Mouse (Mus musculus): ENCODE measurements around the gene Med28. TPM values are rescaled to one million over a fixed set of nuclear protein-coding genes. Genes with fewer than 3 reads are reported as not detected.

Med28 gene
- total and polyA plus RNA-seq, 3 experiments: 177 to 195 TPM; not detected in 1

DNA sequence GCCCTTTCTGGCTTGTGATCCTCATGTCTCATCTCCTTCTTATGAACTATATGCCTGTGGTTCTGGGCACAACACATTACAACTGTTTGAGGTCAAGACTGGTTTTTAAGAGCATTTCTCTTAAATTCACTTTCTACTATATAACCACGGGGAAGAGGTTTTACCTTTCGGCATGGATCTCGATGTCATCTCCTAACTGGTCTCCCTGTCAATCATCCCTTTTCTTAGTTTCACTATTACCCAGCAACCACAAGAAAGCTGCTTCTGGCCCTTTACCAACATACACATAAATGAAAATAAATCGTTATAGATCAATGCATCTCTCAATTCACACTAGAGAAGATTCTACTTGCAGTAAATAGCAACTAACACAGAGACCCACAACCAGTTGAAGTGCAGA is 15.1 kb downstream of the Med28 start:
- Histone ChIP-seq H3K27me3 (ENCODE audit: control insufficient read depth in 1 of 2, insufficient read depth in 2 of 2, low read length in 2 of 2) (peaks cover 0 to 2% of the 10 kb centered on the region in 2 experiments; a peak in 2 of 4 replicates), H3K4me1 (ENCODE audit: control insufficient read depth in 1 of 2, insufficient read depth in 2 of 2, low read length in 2 of 2) (no peaks in the 10 kb centered on the region), H3K4me3 (ENCODE audit: control insufficient read depth in 1 of 2, insufficient read depth in 1 of 2, low read depth in 2 of 2, low read length in 2 of 2) (no peak overlapping the region), H3K9me3 (replicated peaks; ENCODE audit: insufficient read depth, low read length) (no peaks in the 10 kb centered on the region), H3K79me2 (ENCODE audit: control insufficient read depth, insufficient read depth, low read length, poor library complexity) (no peaks in the 10 kb centered on the region), H3K27ac (ENCODE audit: control insufficient read depth, low read depth, low read length) (no peak overlapping the region), H3K36me3 (ENCODE audit: control insufficient read depth in 1 of 2, insufficient read depth in 2 of 2, low read length in 2 of 2) (no peaks in the 10 kb centered on the region), H3K9ac (ENCODE audit: control insufficient read depth, low read depth, low read length, poor library complexity, severe bottlenecking) (no peak overlapping the region)
- DNase-seq (ENCODE audit: low read depth, low spot score): no peak
- TF ChIP-seq MAFK (IDR thresholded peaks at IDR 0.05; ENCODE audit: borderline replicate concordance, low read depth, low read length): no peak
- no peak for TF ChIP-seq ELF1 (IDR thresholded peaks at IDR 0.05; ENCODE audit: low read depth, low read length)
- no peak for TF ChIP-seq NELFE (IDR thresholded peaks at IDR 0.05; ENCODE audit: low read depth, low read length)
- TF ChIP-seq RCOR1 (IDR thresholded peaks at IDR 0.05; ENCODE audit: low read depth, low read length): no peak
- TF ChIP-seq USF1 (IDR thresholded peaks at IDR 0.05; ENCODE audit: low read depth, low read length): no peak
- TF ChIP-seq POLR2AphosphoS2 (IDR thresholded peaks at IDR 0.05; ENCODE audit: low read length): no peak
- no peak for TF ChIP-seq MAX (IDR thresholded peaks at IDR 0.05; ENCODE audit: low read length)
- TF ChIP-seq NRF1 (IDR thresholded peaks at IDR 0.05; ENCODE audit: insufficient read depth, low read depth, low read length, poor library complexity, severe bottlenecking): no peak
- no peak for TF ChIP-seq JUND (IDR thresholded peaks at IDR 0.05; ENCODE audit: low read depth, low read length)
- no peak for TF ChIP-seq MYB (IDR thresholded peaks at IDR 0.05; ENCODE audit: low read depth, low read length)
- TF ChIP-seq ZKSCAN1 (IDR thresholded peaks at IDR 0.05; ENCODE audit: low read depth, low read length): no peak
- TF ChIP-seq KAT2A (conservative IDR thresholded peaks at IDR 0.05; ENCODE audit: low read depth, low read length): no peak

DNA sequence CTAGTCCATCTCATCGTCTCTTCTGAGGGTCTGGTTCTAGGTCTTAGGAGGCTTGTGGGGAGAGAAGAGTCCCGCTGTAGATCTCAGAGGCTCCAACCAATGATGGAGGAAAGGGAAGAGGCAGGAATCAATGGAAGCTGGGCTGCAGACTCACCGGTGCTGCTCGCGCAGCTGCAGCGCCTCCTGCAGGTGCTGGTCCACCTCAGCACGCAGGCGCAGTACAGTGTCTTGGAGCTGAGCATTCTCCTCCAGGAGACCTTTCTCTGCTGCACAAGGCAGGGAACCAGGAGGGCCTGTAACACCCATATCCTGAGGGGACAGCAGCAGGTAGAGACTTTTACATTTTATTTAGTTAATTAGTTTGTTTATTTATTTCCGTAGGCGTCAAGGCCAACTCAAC is 19.5 kb downstream of the Med28 start:
- H3K27ac ChIP-seq (ENCODE audit: control insufficient read depth, low read depth, low read length): no peak overlapping the region
- TF ChIP-seq CTCF (IDR thresholded peaks at IDR 0.05 in 2 of 3, conservative IDR thresholded peaks at IDR 0.05 in 1 of 3; ENCODE audit: control insufficient read depth in 1 of 3, insufficient read depth in 1 of 3, low read depth in 2 of 3, low read length in 3 of 3, poor library complexity in 1 of 3, severe bottlenecking in 1 of 3) (peak; percentile 16 to 49 (median 30); a peak in 4 of 6 replicates), RAD21 (IDR thresholded peaks at IDR 0.05; ENCODE audit: low read depth, low read length) (peak; percentile 4; the same call in 1 of the 2 replicates), USF2 (IDR thresholded peaks at IDR 0.05; ENCODE audit: borderline replicate concordance in 1 of 2, insufficient read depth in 1 of 2, low read depth in 1 of 2, low read length in 2 of 2) (no peak), TAL1 (IDR thresholded peaks at IDR 0.05; ENCODE audit: low read length) (no peak), SMC3 (IDR thresholded peaks at IDR 0.05; ENCODE audit: low read depth, low read length) (peak; percentile 20; the same call in 1 of the 2 replicates)
- H3K9ac ChIP-seq (ENCODE audit: control insufficient read depth, low read depth, low read length, poor library complexity, severe bottlenecking): no peak overlapping the region
- H3K9me3 ChIP-seq (replicated peaks; ENCODE audit: insufficient read depth, low read length): no peaks in the 10 kb centered on the region
- H3K36me3 ChIP-seq (ENCODE audit: control insufficient read depth in 1 of 2, insufficient read depth in 2 of 2, low read length in 2 of 2): no peaks in the 10 kb centered on the region
- no peak overlapping the region for H3K4me3 ChIP-seq (ENCODE audit: control insufficient read depth in 1 of 2, insufficient read depth in 1 of 2, low read depth in 2 of 2, low read length in 2 of 2)
- peaks cover 3 to 8% of the 10 kb centered on the region in 2 experiments for H3K27me3 ChIP-seq (ENCODE audit: control insufficient read depth in 1 of 2, insufficient read depth in 2 of 2, low read length in 2 of 2)
- no peaks in the 10 kb centered on the region for H3K4me1 ChIP-seq (ENCODE audit: control insufficient read depth in 1 of 2, insufficient read depth in 2 of 2, low read length in 2 of 2)
- H3K79me2 ChIP-seq (ENCODE audit: control insufficient read depth, insufficient read depth, low read length, poor library complexity): no peaks in the 10 kb centered on the region
- DNase-seq (ENCODE audit: low read depth, low spot score): no peak
